Mouse (Mus musculus) brain, adult 2 months (tissue): ENCODE results near the gene Notch2.
"Not testable (repeated sequence)": the region's sequence is repeated elsewhere in the genome, so short reads cannot be mapped to it uniquely, and the experiment has no call there.

Experiments
- DNase-seq: peaks from one replicate; pipeline ENCODE4 v3.0.0; 2011; ENCODE audit warnings: low read depth, low spot score

The Notch2 gene

GRCm38 (mm10) chr3:98028072-98028471 lies 14.7 kb downstream of the Notch2 start:
- DNase-seq: no peak

GRCm38 (mm10) chr3:98028936-98029335 lies 15.6 kb downstream of the Notch2 start:
- no peak for DNase-seq

- no peak for DNase-seq
Observed at GRCm38 (mm10) chr3:98031104-98031503, 17.8 kb downstream of the Notch2 start.

GRCm38 (mm10) chr3:98032191-98032590 lies 18.9 kb downstream of the Notch2 start:
- no peak for DNase-seq

- DNase-seq: no peak
Observed at GRCm38 (mm10) chr3:98032944-98033343, 19.6 kb downstream of the Notch2 start.

- no peak for DNase-seq
Observed at GRCm38 (mm10) chr3:98034622-98035593, 21.6 kb downstream of the Notch2 start.

- DNase-seq: no peak
Observed at GRCm38 (mm10) chr3:98036161-98036560, 22.8 kb downstream of the Notch2 start.

GRCm38 (mm10) chr3:98037151-98037550 lies 23.8 kb downstream of the Notch2 start:
- DNase-seq: no peak

GRCm38 (mm10) chr3:98038658-98039057 lies 25.3 kb downstream of the Notch2 start:
- no peak for DNase-seq

GRCm38 (mm10) chr3:98039223-98039622 lies 25.9 kb downstream of the Notch2 start:
- no peak for DNase-seq

GRCm38 (mm10) chr3:98039666-98040456 lies 26.5 kb downstream of the Notch2 start:
- no peak for DNase-seq

- DNase-seq: peak; percentile 27
Observed at GRCm38 (mm10) chr3:98040836-98041235, 27.5 kb downstream of the Notch2 start.

- DNase-seq: no peak
Observed at GRCm38 (mm10) chr3:98042301-98042700, 29.0 kb downstream of the Notch2 start.

GRCm38 (mm10) chr3:98042955-98043456 lies 29.7 kb downstream of the Notch2 start:
- peak; percentile 74 for DNase-seq

GRCm38 (mm10) chr3:98043669-98044068 lies 30.3 kb downstream of the Notch2 start:
- no peak for DNase-seq

GRCm38 (mm10) chr3:98044768-98045368 lies 31.5 kb downstream of the Notch2 start:
- no peak for DNase-seq

GRCm38 (mm10) chr3:98045465-98046148 lies 32.3 kb downstream of the Notch2 start:
- DNase-seq: no peak

- DNase-seq: peak; percentile 50
Observed at GRCm38 (mm10) chr3:98046305-98046704, 33.0 kb downstream of the Notch2 start.

- DNase-seq: no peak
Observed at GRCm38 (mm10) chr3:98049671-98050070, 36.3 kb downstream of the Notch2 start.

GRCm38 (mm10) chr3:98050086-98050485 lies 36.8 kb downstream of the Notch2 start:
- not testable (repeated sequence) for DNase-seq
